Mouse (Mus musculus): ENCODE results near the gene Gm17581. TPM values are rescaled to one million over a fixed set of nuclear protein-coding genes. Genes with fewer than 3 reads are reported as not detected.

The Gm17581 gene
- polyA plus RNA-seq, 1 experiment from 2014 or later, result not detected

DNA sequence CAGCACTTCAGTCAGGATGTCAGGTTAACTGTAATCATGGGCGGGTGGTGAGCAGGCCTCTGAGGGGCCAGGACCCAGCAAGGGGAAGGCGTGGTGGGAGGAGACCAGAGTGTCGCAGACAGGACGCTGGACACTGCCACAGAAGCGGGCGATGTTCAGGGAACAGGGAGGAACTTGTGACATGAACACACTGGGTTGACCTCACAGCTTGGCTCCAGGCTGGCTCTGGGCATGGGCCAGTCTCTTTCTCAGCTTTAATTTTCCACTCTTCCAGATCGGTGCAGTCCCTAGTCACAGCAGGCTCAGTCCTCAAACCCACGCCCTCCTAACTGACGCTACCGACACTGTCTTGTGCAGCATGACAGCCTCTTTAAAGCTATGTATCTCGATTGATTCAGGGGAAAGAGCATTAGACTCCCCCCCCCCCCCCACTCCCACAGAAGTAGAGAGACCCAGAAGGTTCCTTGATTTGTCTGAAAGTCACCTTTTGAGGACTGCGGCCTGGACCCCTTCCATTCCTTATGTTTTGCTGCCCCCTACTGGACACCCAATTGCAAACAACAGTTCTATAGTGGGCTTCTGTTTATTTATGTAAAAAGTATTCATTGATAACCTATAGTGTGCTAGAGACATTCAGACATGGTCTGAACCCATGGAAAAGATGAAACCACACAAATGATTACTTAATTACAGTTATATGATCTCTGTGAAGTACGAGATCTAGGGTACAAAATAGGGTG, 29.2 kb upstream of the Gm17581 start:
- peak; percentile 75; the same call in 1 of the 2 replicates for ATAC-seq (ENCODE audit: low read depth)
- Histone ChIP-seq H3K27me3 (no peaks in the 10 kb centered on the region; the same call in 1 of the 2 replicates), H3K27ac (replicated peaks) (no peak overlapping the region), H3K9ac (no peak overlapping the region), H3K36me3 (no peaks in the 10 kb centered on the region), H3K4me2 (no peak overlapping the region), H3K4me3 (no peak overlapping the region), H3K9me3 (no peaks in the 10 kb centered on the region), H3K4me1 (replicated peaks) (no peaks in the 10 kb centered on the region)
- WGBS, result 60% methylated on average over 13 of the region's 13 CpGs

- no peak overlapping the region for H3K4me2 ChIP-seq
- no peaks in the 10 kb centered on the region for H3K9me3 ChIP-seq
- H3K9ac ChIP-seq, result no peak overlapping the region
- H3K4me3 ChIP-seq, result no peak overlapping the region
- H3K27me3 ChIP-seq, result peaks cover 4% of the 10 kb centered on the region
- no peak for ATAC-seq (ENCODE audit: low read depth)
- H3K36me3 ChIP-seq, result no peaks in the 10 kb centered on the region
- H3K27ac ChIP-seq (replicated peaks), result no peak overlapping the region
- H3K4me1 ChIP-seq (replicated peaks), result no peaks in the 10 kb centered on the region
- 62% methylated on average over 14 of the region's 14 CpGs for WGBS
Observed at GRCm38 (mm10) chr2:155756855-155757566, 21.3 kb upstream of the Gm17581 start.

GRCm38 (mm10) chr2:155755746-155756145, 20.1 kb upstream of the Gm17581 start:
- H3K9me3 ChIP-seq, result no peaks in the 10 kb centered on the region
- H3K27me3 ChIP-seq, result peaks cover 15% of the 10 kb centered on the region
- no peak overlapping the region for H3K27ac ChIP-seq (replicated peaks)
- no peak overlapping the region for H3K4me3 ChIP-seq
- peaks cover 5% of the 10 kb centered on the region for H3K4me1 ChIP-seq (replicated peaks)
- 7% methylated on average over 1 of the region's 1 CpGs for WGBS
- H3K4me2 ChIP-seq, result no peak overlapping the region
- no peak overlapping the region for H3K9ac ChIP-seq
- no peak for ATAC-seq (ENCODE audit: low read depth)
- H3K36me3 ChIP-seq, result no peaks in the 10 kb centered on the region

DNA sequence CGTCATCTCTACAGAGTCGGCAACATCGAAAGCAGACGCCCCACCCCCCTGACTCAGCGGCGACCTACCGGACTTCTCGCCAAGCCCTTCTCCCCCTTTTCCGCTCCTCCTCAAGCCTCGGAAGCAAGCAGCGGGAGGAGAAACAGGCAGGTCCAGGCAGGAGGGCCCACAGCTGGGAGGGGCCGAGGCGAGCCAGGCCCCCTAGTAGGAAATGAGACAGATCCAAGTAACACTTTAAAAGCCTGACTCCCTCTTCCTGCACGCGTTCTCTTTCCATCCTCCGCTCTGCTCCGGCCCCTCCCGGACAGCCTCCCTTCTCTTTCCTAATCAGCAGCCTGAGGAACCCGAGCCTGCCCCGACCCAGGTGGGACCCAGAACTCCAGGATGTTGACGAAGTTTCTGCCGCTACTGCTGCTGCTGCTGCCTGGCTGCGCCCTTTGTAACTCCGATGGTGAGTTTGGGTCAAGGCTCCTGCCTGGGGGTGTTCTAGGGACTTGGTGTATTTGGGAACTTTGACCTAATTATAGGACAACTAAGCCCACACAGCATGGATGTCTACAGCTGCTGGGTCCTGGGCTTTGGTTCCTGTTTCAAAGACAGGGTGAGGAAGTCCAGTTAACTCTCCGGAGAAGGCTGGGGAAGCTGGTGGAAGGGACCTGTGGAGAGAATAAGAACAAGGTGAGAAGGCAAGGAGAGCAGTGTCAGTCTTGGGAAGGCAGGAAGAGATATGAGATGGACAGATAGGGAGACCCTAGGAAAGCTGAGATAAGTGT, 15.5 kb upstream of the Gm17581 start, which contains the start of gene Procr:
Procr (plus strand) TSS at position 104 of the 773 bp plus-strand sequence.
- Histone ChIP-seq H3K4me1 (replicated peaks) (peaks cover 6% of the 10 kb centered on the region), H3K4me2 (peak within 1 kb of the TSS; percentile 56), H3K9ac (peak within 1 kb of the TSS; percentile 58), H3K36me3 (no peaks in the 10 kb centered on the region), H3K9me3 (no peaks in the 10 kb centered on the region), H3K27me3 (peaks cover 15% of the 10 kb centered on the region), H3K27ac (replicated peaks) (no peak within 1 kb of the TSS), H3K4me3 (peak within 1 kb of the TSS; percentile 29)
- 3% methylated on average over 25 of the region's 25 CpGs for WGBS
- ATAC-seq (ENCODE audit: low read depth), result no peak

DNA sequence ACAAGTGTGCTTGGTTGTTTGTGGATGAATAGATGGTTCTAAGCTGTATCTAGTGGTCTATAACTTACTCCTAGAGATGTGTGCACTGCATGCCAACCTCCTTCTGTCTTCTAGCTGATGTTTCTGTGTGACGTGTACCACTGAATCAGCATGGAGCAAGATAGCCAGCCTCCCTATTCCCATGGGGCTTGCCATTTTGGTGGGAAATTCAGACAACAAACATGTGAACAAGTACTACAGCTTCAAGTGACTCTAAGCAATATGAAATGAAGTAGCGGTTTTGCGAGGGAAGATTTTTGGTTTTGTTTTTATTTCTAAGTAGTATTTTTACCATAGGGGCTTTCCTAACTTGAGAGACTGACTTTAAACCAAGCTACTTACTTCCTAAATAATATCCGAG, 13.7 kb upstream of the Gm17581 start:
- ATAC-seq (ENCODE audit: low read depth), result no peak
- H3K4me2 ChIP-seq, result no peak overlapping the region
- H3K9me3 ChIP-seq, result no peaks in the 10 kb centered on the region
- no peak overlapping the region for H3K4me3 ChIP-seq
- 90% methylated on average over 4 of the region's 4 CpGs for WGBS
- peaks cover 6% of the 10 kb centered on the region for H3K4me1 ChIP-seq (replicated peaks)
- H3K27ac ChIP-seq (replicated peaks), result no peak overlapping the region
- no peak overlapping the region for H3K9ac ChIP-seq
- no peaks in the 10 kb centered on the region for H3K36me3 ChIP-seq
- peaks cover 15% of the 10 kb centered on the region for H3K27me3 ChIP-seq

DNA sequence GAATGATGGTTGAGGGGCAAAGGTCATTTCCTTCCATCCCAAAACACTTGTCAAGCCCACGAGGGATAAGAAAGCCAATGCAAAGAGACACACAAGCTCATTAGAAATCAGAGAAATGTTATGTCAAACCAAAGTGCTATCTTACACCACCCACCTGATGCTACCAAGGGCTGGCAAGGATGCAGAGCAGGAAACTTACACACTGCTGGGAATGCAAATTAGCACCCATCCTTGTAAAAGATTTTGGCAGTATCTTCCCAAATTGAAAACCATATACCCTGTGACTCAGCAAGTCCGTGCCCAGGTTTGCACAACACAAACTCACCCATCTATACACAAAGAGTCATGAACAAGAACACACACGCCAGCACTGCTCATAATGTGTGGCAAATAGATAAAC, 9.8 kb upstream of the Gm17581 start:
- no peaks in the 10 kb centered on the region; the same call in 1 of the 2 replicates for H3K27me3 ChIP-seq
- no peaks in the 10 kb centered on the region for H3K36me3 ChIP-seq
- no peak overlapping the region for H3K9ac ChIP-seq
- ATAC-seq (ENCODE audit: low read depth), result no peak
- peaks cover 6% of the 10 kb centered on the region; the same call in 1 of the 2 replicates for H3K4me1 ChIP-seq (replicated peaks)
- 78% methylated on average over 3 of the region's 3 CpGs for WGBS
- H3K4me2 ChIP-seq, result no peak overlapping the region
- no peak overlapping the region for H3K27ac ChIP-seq (replicated peaks)
- H3K9me3 ChIP-seq, result no peaks in the 10 kb centered on the region
- H3K4me3 ChIP-seq, result no peak overlapping the region

DNA sequence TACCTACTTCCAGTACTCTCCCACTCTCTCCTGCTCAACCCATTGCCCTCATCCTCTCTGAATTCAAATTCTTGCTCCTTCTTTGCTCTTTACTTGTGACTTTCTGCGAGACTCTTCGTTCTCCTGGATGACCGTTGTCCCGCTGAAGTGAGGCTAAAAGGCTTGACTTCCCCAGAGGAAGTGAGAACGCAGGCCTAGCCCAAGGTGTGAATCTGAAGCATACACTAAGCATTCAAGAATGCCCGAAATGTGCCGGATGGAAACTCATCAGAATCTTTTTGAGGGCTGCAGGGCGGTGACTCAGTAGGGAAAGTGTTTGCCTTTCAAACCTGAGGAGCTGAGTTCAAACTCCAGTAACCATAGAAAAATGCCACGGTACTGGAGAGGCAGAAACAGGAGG, 7.7 kb upstream of the Gm17581 start:
- H3K9ac ChIP-seq, result no peak overlapping the region
- H3K36me3 ChIP-seq, result no peaks in the 10 kb centered on the region
- no peak overlapping the region for H3K27ac ChIP-seq (replicated peaks)
- H3K4me2 ChIP-seq, result no peak overlapping the region
- H3K27me3 ChIP-seq, result no peaks in the 10 kb centered on the region
- 86% methylated on average over 9 of the region's 9 CpGs for WGBS
- no peak for ATAC-seq (ENCODE audit: low read depth)
- H3K4me3 ChIP-seq, result no peak overlapping the region
- H3K9me3 ChIP-seq, result no peaks in the 10 kb centered on the region
- H3K4me1 ChIP-seq (replicated peaks), result peaks cover 6% of the 10 kb centered on the region; the same call in 1 of the 2 replicates

DNA sequence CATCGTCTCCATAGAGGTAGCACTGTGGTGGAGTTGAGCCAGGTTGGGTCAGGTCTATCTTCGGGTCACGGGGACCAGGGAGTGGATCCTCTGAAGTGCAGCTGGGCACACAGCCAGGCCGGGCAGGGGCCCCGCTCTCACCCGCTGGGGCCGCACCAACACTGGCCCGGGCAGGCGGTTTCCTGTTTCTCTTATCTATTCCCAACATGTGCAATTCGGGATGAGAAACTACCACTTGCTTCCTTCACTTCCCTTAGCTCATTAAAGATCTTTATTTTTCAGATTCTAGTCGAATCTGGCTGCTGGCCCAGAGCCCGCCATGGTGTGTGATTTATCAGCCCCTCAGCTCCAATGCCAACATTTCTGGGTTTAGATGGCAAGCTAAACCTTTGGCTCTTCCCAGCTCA, 7.3 kb upstream of the Gm17581 start:
- no peak for ATAC-seq (ENCODE audit: low read depth)
- Histone ChIP-seq H3K4me3 (no peak overlapping the region), H3K4me2 (no peak overlapping the region), H3K9ac (no peak overlapping the region), H3K27ac (replicated peaks) (no peak overlapping the region), H3K9me3 (no peaks in the 10 kb centered on the region), H3K4me1 (replicated peaks) (peaks cover 6% of the 10 kb centered on the region; the same call in 1 of the 2 replicates), H3K27me3 (no peaks in the 10 kb centered on the region), H3K36me3 (no peaks in the 10 kb centered on the region)
- WGBS, result 79% methylated on average over 12 of the region's 12 CpGs

GRCm38 (mm10) chr2:155742211-155742610, 6.5 kb upstream of the Gm17581 start:
- Histone ChIP-seq H3K27me3 (no peaks in the 10 kb centered on the region), H3K4me1 (replicated peaks) (peaks cover 6% of the 10 kb centered on the region; the same call in 1 of the 2 replicates), H3K36me3 (no peaks in the 10 kb centered on the region), H3K27ac (replicated peaks) (no peak overlapping the region), H3K4me2 (no peak overlapping the region), H3K4me3 (no peak overlapping the region), H3K9ac (no peak overlapping the region), H3K9me3 (no peaks in the 10 kb centered on the region)
- ATAC-seq (ENCODE audit: low read depth), result no peak
- WGBS, result 86% methylated on average over 11 of the region's 11 CpGs

DNA sequence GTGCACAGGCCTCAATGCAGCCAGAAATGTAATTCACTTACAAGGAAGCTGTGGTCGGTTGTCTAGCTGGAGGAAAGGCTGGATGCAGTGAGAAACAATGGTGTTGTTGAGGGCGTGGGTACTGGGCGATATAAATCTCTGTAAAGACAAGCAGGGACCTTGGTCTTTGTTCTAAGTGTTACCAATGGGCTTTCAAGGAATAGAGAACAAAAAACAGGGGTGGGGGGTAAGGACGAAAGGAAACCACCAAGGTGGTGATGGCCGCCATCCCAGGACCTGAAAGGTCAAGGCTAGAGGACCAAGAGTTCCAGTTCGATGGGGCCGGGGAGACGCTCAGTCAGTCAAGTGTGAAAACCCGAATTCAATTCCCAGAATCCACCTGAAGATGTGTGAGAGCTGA, 2.1 kb upstream of the Gm17581 start:
- H3K9ac ChIP-seq, result no peak overlapping the region
- no peak overlapping the region for H3K4me2 ChIP-seq
- no peak overlapping the region for H3K27ac ChIP-seq (replicated peaks)
- no peak overlapping the region for H3K4me3 ChIP-seq
- 48% methylated on average over 9 of the region's 9 CpGs for WGBS
- ATAC-seq (ENCODE audit: low read depth), result no peak
- H3K4me1 ChIP-seq (replicated peaks), result 0 out of 2 replicates have a peak, but pooled peaks cover 2% of the 10 kb centered on the region
- no peaks in the 10 kb centered on the region for H3K27me3 ChIP-seq
- no peaks in the 10 kb centered on the region for H3K36me3 ChIP-seq
- H3K9me3 ChIP-seq, result no peaks in the 10 kb centered on the region

GRCm38 (mm10) chr2:155736936-155737335, 1.3 kb upstream of the Gm17581 start:
- H3K27ac ChIP-seq (replicated peaks), result no peak overlapping the region
- H3K4me2 ChIP-seq, result no peak overlapping the region

GRCm38 (mm10) chr2:155735080-155735479, 586 bp downstream of the Gm17581 start:
- H3K4me2 ChIP-seq, result no peak overlapping the region
- no peaks in the 10 kb centered on the region for H3K36me3 ChIP-seq
- ATAC-seq (ENCODE audit: low read depth), result no peak
- H3K27ac ChIP-seq (replicated peaks), result no peak overlapping the region
- no peak overlapping the region for H3K4me3 ChIP-seq
- WGBS, result 83% methylated on average over 5 of the region's 5 CpGs
- H3K27me3 ChIP-seq, result no peaks in the 10 kb centered on the region
- H3K9ac ChIP-seq, result no peak overlapping the region
- H3K9me3 ChIP-seq, result no peaks in the 10 kb centered on the region
- no peaks in the 10 kb centered on the region for H3K4me1 ChIP-seq (replicated peaks)

More at GRCm38 (mm10) chr2:155736936-155737335, 1.3 kb upstream of the Gm17581 start:
- 83% methylated on average over 6 of the region's 6 CpGs for WGBS
- Histone ChIP-seq H3K9ac (no peak overlapping the region), H3K9me3 (no peaks in the 10 kb centered on the region), H3K27me3 (no peaks in the 10 kb centered on the region), H3K4me1 (replicated peaks) (no peaks in the 10 kb centered on the region), H3K36me3 (no peaks in the 10 kb centered on the region), H3K4me3 (no peak overlapping the region)
- ATAC-seq (ENCODE audit: low read depth), result no peak

Measured in neural tube, embryonic 13.5 days (tissue).